Mouse (Mus musculus): ENCODE results near the gene Mrpl35.
"Not testable (repeated sequence)": the region's sequence is repeated elsewhere in the genome, so short reads cannot be mapped to it uniquely, and the experiment has no call there.

Gene Mrpl35

GRCm38 (mm10) chr6:71826869-71827268 is at the start of gene Mrpl35:
Gene Mrpl35 (minus strand): TSS chr6:71826969.
- DNase-seq (ENCODE audit: low read depth, low spot score) = no peak

- no peak for DNase-seq (ENCODE audit: low read depth, low spot score)
These were observed 44.6 kb upstream of the Mrpl35 start for GRCm38 (mm10) chr6:71871396-71871795.

DNA sequence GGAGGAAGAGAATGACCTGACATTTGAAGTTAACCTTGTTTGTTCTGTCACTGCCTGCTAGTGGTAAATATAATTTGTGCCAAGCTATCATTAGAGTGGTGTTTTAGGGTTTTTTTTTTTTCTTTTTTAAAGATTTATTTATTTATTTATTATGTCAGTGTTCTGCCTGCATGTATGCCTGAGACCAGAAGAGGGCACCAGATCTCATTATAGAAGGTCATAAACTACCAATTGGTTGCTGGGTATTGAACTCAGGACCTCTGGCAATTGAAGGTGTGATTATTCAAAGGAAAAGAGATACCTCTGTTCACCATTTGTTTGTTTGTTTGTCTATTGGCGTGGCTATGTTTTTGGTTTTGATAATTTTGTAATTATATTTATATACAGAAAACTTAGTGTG is 42.0 kb upstream of the Mrpl35 start:
- no peak for DNase-seq (ENCODE audit: low read depth, low spot score)

DNA sequence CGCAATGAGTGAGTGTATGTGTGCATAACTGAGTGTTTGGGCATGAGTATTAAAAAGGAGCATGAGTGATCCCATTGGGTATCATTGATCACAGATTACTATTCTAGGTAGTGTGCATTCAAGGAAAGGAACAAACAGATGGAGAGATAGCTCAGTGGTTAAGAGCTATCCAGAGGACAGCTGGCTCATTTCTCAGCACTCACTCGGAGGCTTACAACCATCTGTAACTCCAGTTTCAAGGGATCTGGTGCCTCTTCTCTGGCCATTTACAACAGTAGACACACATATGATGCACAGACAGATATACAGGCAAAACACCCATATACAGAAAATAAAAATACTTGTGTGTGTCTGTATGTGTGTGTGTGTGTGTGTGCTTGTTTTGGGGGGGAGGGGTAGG is 41.0 kb upstream of the Mrpl35 start:
- DNase-seq (ENCODE audit: low read depth, low spot score) = no peak

DNA sequence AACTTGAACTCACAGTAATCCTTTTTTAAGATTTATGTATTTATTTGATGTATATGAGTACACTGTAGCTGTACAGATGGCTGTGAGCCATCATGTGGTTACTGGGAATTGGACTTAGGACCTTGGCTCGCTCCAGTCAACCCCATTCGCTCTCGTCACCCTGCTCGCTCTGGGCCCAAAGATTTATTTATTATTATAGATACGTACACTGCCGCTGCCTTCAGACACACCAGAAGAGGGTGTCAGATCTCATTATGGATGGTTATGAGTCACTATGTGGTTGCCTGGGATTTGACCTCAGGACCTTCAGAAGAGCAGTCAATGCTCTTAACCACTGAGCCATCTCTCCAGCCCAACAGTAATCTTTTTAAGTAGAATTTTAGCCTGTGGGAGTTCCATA is 20.1 kb upstream of the Mrpl35 start:
- not testable (repeated sequence) for DNase-seq (ENCODE audit: low read depth, low spot score)

GRCm38 (mm10) chr6:71840597-71841290 is 14.0 kb upstream of the Mrpl35 start:
- DNase-seq (ENCODE audit: low read depth, low spot score) = no peak

GRCm38 (mm10) chr6:71839815-71840214 is 13.0 kb upstream of the Mrpl35 start:
- no peak for DNase-seq (ENCODE audit: low read depth, low spot score)

- DNase-seq (ENCODE audit: low read depth, low spot score) = no peak
These were observed 10.0 kb upstream of the Mrpl35 start for GRCm38 (mm10) chr6:71836811-71837210.

GRCm38 (mm10) chr6:71831581-71831960 is 4.8 kb upstream of the Mrpl35 start:
- DNase-seq (ENCODE audit: low read depth, low spot score) = peak; percentile 86

DNA sequence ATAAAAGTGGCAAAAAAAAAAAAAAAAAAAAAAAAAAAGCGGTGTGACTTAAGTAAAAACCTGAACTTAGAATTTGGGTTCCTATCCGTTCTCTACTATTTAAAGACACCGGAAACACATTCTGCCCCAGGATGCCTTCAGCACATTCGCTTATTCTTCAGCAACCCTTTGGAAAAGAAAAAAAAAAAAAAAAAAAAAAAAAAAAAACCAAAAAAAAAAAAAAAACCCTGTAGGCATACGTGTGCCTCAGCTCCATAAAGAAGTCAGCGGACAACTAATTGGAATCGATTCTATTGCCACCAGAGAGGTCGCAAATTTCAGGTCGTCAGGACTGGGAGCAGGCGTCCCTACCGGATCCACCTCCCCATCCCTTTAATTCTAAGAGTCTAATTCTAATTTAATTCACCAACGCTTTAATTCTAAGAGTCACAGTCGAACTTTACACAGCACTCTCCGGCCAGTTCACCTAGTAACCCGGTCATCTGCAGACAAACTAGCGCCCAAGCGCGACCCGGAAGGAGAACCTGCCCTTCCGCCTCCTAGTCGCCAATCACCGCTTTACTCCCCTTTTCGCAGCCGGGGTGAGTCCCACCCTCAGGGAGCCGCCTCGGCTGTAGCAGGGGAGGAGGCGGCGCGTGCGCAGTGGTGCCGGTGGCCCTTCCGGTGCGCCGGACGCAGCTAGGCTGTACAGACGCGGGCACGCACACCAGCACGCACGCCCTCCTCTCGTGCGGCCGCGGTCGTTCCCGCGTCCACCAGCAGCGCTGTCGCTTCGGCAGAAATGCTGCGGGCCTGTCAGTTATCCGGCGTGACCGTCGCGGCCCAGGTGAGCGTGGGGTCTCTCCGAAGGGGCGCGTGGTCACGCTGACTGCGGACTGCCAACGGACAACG is 4.2 kb upstream of the Mrpl35 start, which contains the start of gene Immt:
TSS of gene Immt (plus strand) at position 642 of the 891 bp plus-strand sequence.
- peak; percentile 95 for DNase-seq (ENCODE audit: low read depth, low spot score)

DNA sequence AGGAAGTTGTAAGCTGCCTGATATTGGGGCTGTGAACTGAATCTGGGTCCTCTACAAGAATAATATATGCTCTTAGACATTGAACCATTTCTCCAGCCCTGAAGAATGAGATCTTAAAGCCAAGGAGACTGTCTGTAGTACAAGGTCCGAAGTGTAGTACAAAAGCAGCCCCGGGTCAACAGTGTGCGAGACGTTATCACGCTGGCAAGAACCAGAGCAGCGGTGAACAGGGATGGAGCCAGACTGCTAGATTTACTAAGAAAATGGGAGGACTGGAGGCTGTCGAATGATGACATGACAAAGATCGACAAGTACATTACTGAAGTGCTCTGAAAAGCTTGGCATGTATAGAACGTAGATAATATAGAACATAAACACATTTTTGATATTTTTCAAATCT is 3.0 kb upstream of the Mrpl35 start:
- DNase-seq (ENCODE audit: low read depth, low spot score) = no peak

DNA sequence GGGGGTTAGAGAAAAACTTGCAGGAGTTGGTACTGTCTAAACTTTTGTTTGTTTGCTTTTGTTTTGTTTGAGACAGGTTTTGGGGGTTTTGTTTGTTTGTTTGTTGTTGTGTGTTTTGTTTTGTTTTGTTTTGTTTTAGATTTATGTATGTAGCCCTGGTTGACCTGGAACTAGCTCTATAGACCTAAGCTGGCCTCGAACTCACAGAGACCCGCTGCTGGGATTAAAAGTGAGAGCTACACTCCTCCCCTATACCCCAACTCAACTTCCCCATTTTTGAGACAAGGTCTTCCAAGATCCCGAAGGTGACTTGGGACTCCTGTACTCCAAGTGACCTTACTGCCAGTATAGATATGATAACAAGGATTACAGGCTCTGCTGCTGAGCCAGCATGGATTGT is 2.8 kb downstream of the Mrpl35 start:
- no peak for DNase-seq (ENCODE audit: low read depth, low spot score)

DNA sequence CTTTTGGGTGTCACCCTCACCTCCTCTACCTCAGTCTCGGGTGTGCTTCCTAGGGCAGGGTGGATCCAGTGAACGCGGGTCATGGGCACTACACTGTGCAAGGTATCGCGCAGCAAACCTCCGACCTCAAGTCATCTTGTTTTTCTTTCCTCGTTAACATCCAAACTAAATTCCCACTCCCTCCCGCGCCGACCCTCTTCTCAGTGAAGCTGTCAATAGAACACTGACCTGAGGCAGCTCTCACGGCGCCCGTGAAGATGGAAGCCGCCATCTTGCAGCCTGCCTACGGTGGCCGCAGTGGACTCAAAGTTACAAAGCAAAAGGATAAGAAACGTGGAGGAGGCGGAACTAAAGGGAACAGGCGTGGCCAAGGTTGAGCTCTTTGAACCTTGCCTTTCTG is 3.3 kb downstream of the Mrpl35 start:
- peak; percentile 76 for DNase-seq (ENCODE audit: low read depth, low spot score)

DNA sequence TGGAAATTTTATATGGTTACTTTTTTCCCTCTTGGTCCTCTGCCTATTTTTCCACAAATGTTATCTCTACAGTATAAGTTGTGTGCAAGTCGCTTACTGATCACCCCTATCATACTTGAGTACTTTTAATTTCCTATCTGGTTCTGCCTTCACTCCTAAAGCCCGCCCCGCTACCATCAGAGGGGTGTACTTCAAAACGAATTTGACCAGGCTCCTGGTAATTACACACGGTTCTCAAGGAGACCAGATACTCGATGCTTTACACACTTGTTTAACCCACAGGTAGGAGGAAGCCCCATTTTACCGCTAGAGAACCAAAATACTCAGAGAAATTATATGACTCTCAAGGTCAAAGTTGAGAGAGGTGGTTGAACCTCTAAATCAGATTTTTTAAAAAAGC is 3.7 kb downstream of the Mrpl35 start:
- DNase-seq (ENCODE audit: low read depth, low spot score) = no peak

- no peak for DNase-seq (ENCODE audit: low read depth, low spot score)
These were observed 6.9 kb downstream of the Mrpl35 start for GRCm38 (mm10) chr6:71819764-71820292.

GRCm38 (mm10) chr6:71812820-71813219 is 13.9 kb downstream of the Mrpl35 start:
- DNase-seq (ENCODE audit: low read depth, low spot score) = no peak

- no peak for DNase-seq (ENCODE audit: low read depth, low spot score)
These were observed 16.9 kb downstream of the Mrpl35 start for GRCm38 (mm10) chr6:71809890-71810289.

DNA sequence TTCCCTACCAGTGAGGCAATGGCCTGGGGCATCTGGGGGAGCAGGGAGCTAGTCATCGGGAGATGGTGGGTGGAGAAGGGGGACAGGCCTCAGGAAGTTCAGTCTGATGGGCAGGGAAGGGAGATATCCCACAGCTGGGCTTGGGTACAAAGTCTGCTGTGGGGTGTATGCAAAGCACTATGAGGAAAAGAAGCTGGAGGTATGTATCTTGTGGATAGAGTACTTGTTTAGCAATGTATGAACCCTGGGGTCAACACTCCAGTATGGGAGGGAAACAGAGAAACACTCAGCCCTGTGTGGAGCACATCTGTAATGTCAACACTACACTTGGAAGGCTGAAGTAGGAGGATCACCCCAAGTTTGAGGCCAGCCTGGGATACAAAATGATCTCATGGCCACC is 20.1 kb downstream of the Mrpl35 start:
- no peak for DNase-seq (ENCODE audit: low read depth, low spot score)

DNA sequence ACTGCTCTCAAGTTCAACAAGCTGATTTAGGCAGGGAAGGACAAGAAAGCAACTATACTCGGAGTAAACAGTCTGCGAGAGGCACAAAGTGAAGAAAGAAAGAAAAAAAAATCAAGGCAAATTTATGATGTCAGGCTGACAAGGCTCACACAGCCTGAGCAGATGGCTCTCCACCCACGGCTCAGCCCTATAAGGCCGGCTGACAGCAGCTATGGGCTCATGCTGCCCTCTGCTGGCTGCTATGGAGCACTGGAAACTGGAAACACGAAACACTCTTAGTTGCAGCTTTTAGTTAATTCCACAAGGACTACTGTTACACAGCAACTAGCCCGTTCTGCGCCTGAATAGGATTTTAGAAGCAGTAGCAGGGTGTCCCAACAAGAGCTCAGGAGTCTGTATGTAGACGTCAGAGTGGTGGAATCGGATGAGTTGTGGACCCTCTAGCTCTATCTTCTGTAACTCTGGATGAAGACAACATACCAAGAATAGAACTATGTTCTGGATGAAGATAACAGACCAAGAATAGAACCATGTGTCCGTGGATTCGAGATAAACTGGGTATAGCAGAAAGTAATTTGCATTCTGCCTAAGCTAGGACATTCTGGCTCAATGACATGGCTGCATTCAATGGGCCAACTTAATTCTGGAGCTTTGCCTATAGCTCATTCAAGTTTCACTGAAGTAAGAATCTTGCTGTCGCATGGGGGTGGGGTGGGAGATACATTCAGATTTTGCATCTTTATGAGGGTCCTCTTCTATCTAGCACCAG is 22.5 kb downstream of the Mrpl35 start:
- DNase-seq (ENCODE audit: low read depth, low spot score) = peak; percentile 76

DNA sequence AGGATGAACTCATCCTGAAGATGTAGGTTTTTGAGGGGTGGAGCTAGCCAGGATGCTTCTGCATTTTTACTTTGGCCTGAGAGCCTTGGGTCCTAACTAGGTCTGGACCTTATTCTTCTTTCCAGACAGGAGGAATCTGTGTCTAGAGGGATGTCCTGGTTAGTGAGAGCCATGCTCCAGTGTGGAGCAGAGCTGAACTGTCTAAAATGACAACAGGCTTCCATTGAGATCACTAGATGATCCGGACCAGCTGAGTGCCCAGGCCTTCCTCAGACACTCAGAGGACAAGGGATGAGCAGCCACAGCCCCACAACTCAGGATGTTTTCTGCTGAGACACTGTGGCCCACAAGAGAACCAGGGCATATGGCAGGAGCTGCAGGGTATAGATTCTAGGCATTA is 23.2 kb downstream of the Mrpl35 start:
- no peak for DNase-seq (ENCODE audit: low read depth, low spot score)

DNA sequence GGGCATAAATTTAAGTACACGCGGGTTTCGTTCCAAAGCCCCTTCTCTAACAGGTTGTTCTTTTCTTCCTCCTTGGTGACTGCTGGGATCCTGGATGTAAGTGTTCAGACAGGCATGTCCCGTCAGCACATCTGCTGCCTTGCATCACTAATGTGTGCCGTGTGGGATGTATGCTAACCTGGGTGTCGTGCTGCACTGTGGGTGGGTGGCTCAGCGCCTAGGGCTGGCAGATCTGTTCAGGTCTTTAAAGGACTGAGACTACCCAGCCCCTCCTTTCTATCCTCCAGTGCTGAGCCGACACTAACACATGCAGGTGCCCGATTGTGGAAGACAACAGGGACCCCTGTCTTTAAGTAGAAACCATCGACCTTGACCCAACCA is 25.1 kb downstream of the Mrpl35 start:
- DNase-seq (ENCODE audit: low read depth, low spot score) = no peak
